7 mouse cellular contexts compared by ENCODE assay signal in genomic region chr7:35042759-35043217, GRCm38 (mm10). TPM values are rescaled to one million over a fixed set of nuclear protein-coding genes. Genes with fewer than 3 reads are reported as not detected.
DNase-seq lines count a peak whose midpoint lies in the region; ATAC-seq and TF ChIP-seq lines count a peak whose summit lies in the region.

No protein-coding gene starts in this region.

- H3K4me3 ChIP-seq in layer of hippocampus, adult 2 months, result no peak overlapping the region
- no peak overlapping the region for H3K4me3 ChIP-seq in brown adipose tissue, adult 24 weeks (ENCODE audit: insufficient read depth, low read depth, low read length)

- 0 out of 2 replicates have a peak, but pooled peaks have one; percentile 8 for ATAC-seq in megakaryocyte progenitor cell, adult 5-6 weeks (replicated peaks; ENCODE audit: poor library complexity)

- DNase-seq in layer of hippocampus, adult 2 months (ENCODE audit: low spot score in 2 of 2), result no peak
- DNase-seq in layer of hippocampus, adult 9-11 months, result no peak
- DNase-seq in gastrocnemius, postnatal 25 days, result peak; percentile 81
- DNase-seq in thymus, postnatal 0 days (ENCODE audit: low spot score), result no peak
- no peak for DNase-seq in thymus, postnatal 14 days

- peak overlapping the region; percentile 74 for H3K27ac ChIP-seq in layer of hippocampus, adult 2 months
- peak overlapping the region; percentile 85 for H3K27ac ChIP-seq in brown adipose tissue, adult 24 weeks (replicated peaks; ENCODE audit: low read depth, low read length)

- peaks cover 39% of the 10 kb centered on the region for H3K4me1 ChIP-seq in brown adipose tissue, adult 24 weeks (ENCODE audit: control insufficient read depth, insufficient read depth, insufficient read length, low read length)

- no peak for TF ChIP-seq CTCF in layer of hippocampus, adult 2 months (conservative IDR thresholded peaks at IDR 0.05)

RNA-seq across cellular contexts. Expression of gene Cebpg, which starts 13.6 kb away (rescaled TPM):
- 10 to 100 TPM; 28.0 to 32.8 TPM for total RNA-seq in layer of hippocampus, adult 2 months (2021)
- 45.5 and 53.7 TPM in 2 replicates for polyA plus RNA-seq in brown adipose tissue, adult 24 weeks (2012; ENCODE audit: insufficient read depth, insufficient read length, missing spikeins)
- 10 to 100 TPM; 31.7 to 35.8 TPM for total RNA-seq in gastrocnemius, postnatal 25 days (2021)
- total RNA-seq in megakaryocyte progenitor cell, adult 5-6 weeks (2015), result 16.7 and 17.1 TPM in 2 replicates
- 29.8 and 34.6 TPM in 2 replicates for total RNA-seq in megakaryocyte progenitor cell, adult 5-6 weeks (2017)
- 40.5 and 43.7 TPM in 2 replicates for polyA plus RNA-seq in thymus, postnatal 0 days (2015; fragmentation: Nextera tagmentation; extraction: Ambion mirVana)
